Mouse (Mus musculus): ENCODE measurements around the gene Tyw1.

GRCm38 (mm10) chr5:130333566-130333965 lies 78.1 kb downstream of the Tyw1 start:
- TF ChIP-seq POLR2A (IDR thresholded peaks at IDR 0.05; ENCODE audit: extremely low read depth, insufficient read depth, low read length) (no peak), CTCF (IDR thresholded peaks at IDR 0.05; ENCODE audit: extremely low read depth, insufficient read depth, low read length) (no peak)

All from cortical plate, adult 2 months (tissue).